11 mouse cellular contexts compared by ENCODE assay signal in the genomic region with DNA sequence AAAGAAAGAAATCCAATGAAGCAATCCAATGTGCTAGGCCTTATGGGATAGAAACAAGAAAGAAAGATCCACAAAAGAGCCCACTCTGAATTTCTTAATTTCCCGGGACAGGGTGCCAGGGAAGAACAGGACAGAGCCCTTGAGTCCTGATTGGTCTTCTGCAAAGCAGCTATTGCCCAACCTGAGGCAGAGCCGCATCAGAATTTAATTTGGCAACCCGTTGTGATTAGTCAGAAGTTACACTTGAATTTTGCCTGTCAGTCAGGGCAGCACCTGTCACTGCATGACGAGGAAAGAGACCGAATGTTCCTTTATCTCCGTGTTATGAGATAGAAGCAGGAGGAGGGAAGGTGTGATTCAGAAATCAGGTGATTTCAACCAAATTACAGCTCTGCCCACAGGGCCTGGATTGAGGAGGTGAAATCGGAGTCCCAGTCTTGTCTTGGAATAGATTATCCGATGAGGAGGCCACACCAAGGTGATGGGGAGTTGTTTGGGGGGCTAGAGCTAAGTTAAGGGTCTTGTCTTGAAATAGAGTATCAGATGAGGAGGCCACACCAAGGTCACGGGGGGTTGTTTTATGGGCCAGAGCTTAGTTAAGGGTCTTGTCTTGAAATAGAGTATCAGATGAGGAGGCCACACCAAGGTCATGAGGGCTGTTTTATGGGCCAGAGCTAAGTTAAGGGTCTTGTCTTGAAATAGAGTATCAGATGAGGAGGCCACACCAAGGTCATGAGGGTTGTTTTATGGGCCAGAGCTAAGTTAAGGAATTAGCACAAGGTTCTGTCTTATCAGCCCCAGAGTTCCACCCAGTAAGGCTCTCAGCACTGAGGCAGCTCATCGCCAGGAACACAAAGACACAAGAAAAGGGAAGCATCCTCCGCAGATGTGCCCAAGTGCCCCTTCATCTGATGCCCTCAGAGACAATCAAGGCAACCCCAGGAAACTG. TPM values are rescaled to one million over a fixed set of nuclear protein-coding genes. Genes with fewer than 3 reads are reported as not detected.
A peak's percentile ranks its signal among the peaks of the same experiment; 100 is the strongest.
DNase-seq lines count a peak whose midpoint lies in the region; ATAC-seq lines count a peak whose summit lies in the region.
"Had no signal": no experiment of that assay in that cellular context is flagged by ENCODE, and none has a peak within 500 bp of the region (broad histone marks: within the 10 kb centered on the region; RNA-seq: fewer than 3 reads in every experiment).

A gene (plus strand): TSS at position 271 of the 949 bp plus-strand sequence.

- no peak for ATAC-seq in heart, embryonic 12.5 days (ENCODE audit: insufficient number of reproducible peaks, low FRiP score)
- no peak for ATAC-seq in midbrain, embryonic 13.5 days
- no peak for ATAC-seq in heart, embryonic 16.5 days (replicated peaks; ENCODE audit: extremely low read depth, insufficient read depth, low FRiP score)
- ATAC-seq in stomach, embryonic 16.5 days (ENCODE audit: insufficient read depth, low FRiP score), result no peak

- H3K9me3 ChIP-seq in heart, embryonic 12.5 days (replicated peaks), result no peaks in the 10 kb centered on the region
- no peaks in the 10 kb centered on the region for H3K9me3 ChIP-seq in midbrain, embryonic 10.5 days (replicated peaks)
- H3K9me3 ChIP-seq in midbrain, embryonic 13.5 days, result no peaks in the 10 kb centered on the region
- no peaks in the 10 kb centered on the region for H3K9me3 ChIP-seq in heart, embryonic 16.5 days (replicated peaks; ENCODE audit: control insufficient read depth, low read length)
- no peaks in the 10 kb centered on the region for H3K9me3 ChIP-seq in stomach, embryonic 16.5 days (replicated peaks; ENCODE audit: control insufficient read depth, low read length)
- H3K9me3 ChIP-seq: liver, embryonic 13.5 days had no signal

- no peak within 1 kb of the TSS for H3K4me3 ChIP-seq in heart, embryonic 12.5 days
- H3K4me3 ChIP-seq in midbrain, embryonic 10.5 days, result no peak within 1 kb of the TSS
- H3K4me3 ChIP-seq in midbrain, embryonic 13.5 days (replicated peaks), result no peak within 1 kb of the TSS
- no peak within 1 kb of the TSS for H3K4me3 ChIP-seq in heart, embryonic 16.5 days (ENCODE audit: low read length)
- no peak within 1 kb of the TSS for H3K4me3 ChIP-seq in stomach, embryonic 16.5 days (replicated peaks; ENCODE audit: low read length)
- H3K4me3 ChIP-seq: liver, embryonic 13.5 days had no signal

- H3K9ac ChIP-seq in heart, embryonic 12.5 days, result no peak within 1 kb of the TSS
- H3K9ac ChIP-seq in midbrain, embryonic 13.5 days (replicated peaks), result no peak within 1 kb of the TSS
- no peak within 1 kb of the TSS for H3K9ac ChIP-seq in heart, embryonic 16.5 days (ENCODE audit: low read length)
- H3K9ac ChIP-seq in stomach, embryonic 16.5 days (ENCODE audit: low read length), result no peak within 1 kb of the TSS
- H3K9ac ChIP-seq: liver, embryonic 13.5 days had no signal

- WGBS in heart, embryonic 12.5 days, result 74% methylated on average over 11 of the region's 11 CpGs
- WGBS in midbrain, embryonic 10.5 days, result 88% methylated on average over 11 of the region's 11 CpGs
- WGBS in midbrain, embryonic 13.5 days, result 90% methylated on average over 11 of the region's 11 CpGs
- 71% methylated on average over 11 of the region's 11 CpGs for WGBS in heart, embryonic 16.5 days
- WGBS in stomach, embryonic 16.5 days, result 89% methylated on average over 11 of the region's 11 CpGs

- 0 out of 2 replicates have a peak, but pooled peaks cover 2% of the 10 kb centered on the region for H3K4me1 ChIP-seq in heart, embryonic 12.5 days (replicated peaks)
- 0 out of 2 replicates have a peak, but pooled peaks cover 4% of the 10 kb centered on the region for H3K4me1 ChIP-seq in midbrain, embryonic 10.5 days
- no peaks in the 10 kb centered on the region for H3K4me1 ChIP-seq in midbrain, embryonic 13.5 days (replicated peaks)
- no peaks in the 10 kb centered on the region for H3K4me1 ChIP-seq in heart, embryonic 16.5 days (ENCODE audit: control insufficient read depth, insufficient read depth, low read length)
- H3K4me1 ChIP-seq in stomach, embryonic 16.5 days (ENCODE audit: control insufficient read depth, insufficient read depth, low read length), result 0 out of 2 replicates have a peak, but pooled peaks cover 8% of the 10 kb centered on the region

- H3K27me3 ChIP-seq in heart, embryonic 12.5 days (replicated peaks), result no peaks in the 10 kb centered on the region
- H3K27me3 ChIP-seq in midbrain, embryonic 10.5 days (ENCODE audit: low read depth, poor library complexity, severe bottlenecking), result no peaks in the 10 kb centered on the region
- no peaks in the 10 kb centered on the region for H3K27me3 ChIP-seq in midbrain, embryonic 13.5 days
- H3K27me3 ChIP-seq in heart, embryonic 16.5 days (ENCODE audit: control insufficient read depth, insufficient read depth, low read length), result no peaks in the 10 kb centered on the region
- no peaks in the 10 kb centered on the region for H3K27me3 ChIP-seq in stomach, embryonic 16.5 days (ENCODE audit: control insufficient read depth, insufficient read depth, low read length)
- H3K27me3 ChIP-seq: liver, embryonic 13.5 days had no signal

- H3K36me3 ChIP-seq in heart, embryonic 12.5 days, result no peaks in the 10 kb centered on the region
- no peaks in the 10 kb centered on the region for H3K36me3 ChIP-seq in midbrain, embryonic 10.5 days
- H3K36me3 ChIP-seq in midbrain, embryonic 13.5 days, result no peaks in the 10 kb centered on the region
- H3K36me3 ChIP-seq in heart, embryonic 16.5 days (ENCODE audit: control insufficient read depth, insufficient read depth), result no peaks in the 10 kb centered on the region
- H3K36me3 ChIP-seq in stomach, embryonic 16.5 days (ENCODE audit: control insufficient read depth, insufficient read depth, low read length), result no peaks in the 10 kb centered on the region
- H3K36me3 ChIP-seq: liver, embryonic 13.5 days had no signal

- no peak within 1 kb of the TSS for H3K4me2 ChIP-seq in heart, embryonic 12.5 days
- no peak within 1 kb of the TSS for H3K4me2 ChIP-seq in midbrain, embryonic 13.5 days (replicated peaks)
- H3K4me2 ChIP-seq in heart, embryonic 16.5 days (ENCODE audit: low read depth, low read length), result no peak within 1 kb of the TSS
- no peak within 1 kb of the TSS for H3K4me2 ChIP-seq in stomach, embryonic 16.5 days (ENCODE audit: low read depth, low read length)
- H3K4me2 ChIP-seq: liver, embryonic 13.5 days had no signal

- H3K27ac ChIP-seq in heart, embryonic 12.5 days (ENCODE audit: poor library complexity, severe bottlenecking), result no peak within 1 kb of the TSS
- H3K27ac ChIP-seq in midbrain, embryonic 10.5 days (replicated peaks), result no peak within 1 kb of the TSS
- no peak within 1 kb of the TSS for H3K27ac ChIP-seq in midbrain, embryonic 13.5 days
- H3K27ac ChIP-seq in heart, embryonic 16.5 days (ENCODE audit: low read length), result no peak within 1 kb of the TSS
- no peak within 1 kb of the TSS for H3K27ac ChIP-seq in stomach, embryonic 16.5 days (ENCODE audit: low read length)
- H3K27ac ChIP-seq: liver, embryonic 13.5 days had no signal

- peak; percentile 72 for DNase-seq in heart, adult 11 months
- peak; percentile 2 for DNase-seq in midbrain, embryonic 10.5 days (ENCODE audit: low spot score)
- no peak for DNase-seq in cerebellum, postnatal 36 days
- DNase-seq in urinary bladder, postnatal 4 days (ENCODE audit: low spot score in 2 of 2), result no peak
- DNase-seq: embryo, embryonic 11 days; kidney, postnatal 4 days; liver, embryonic 13.5 days had no signal

RNA-seq across cellular contexts. Expression of the gene that starts here (rescaled TPM):
- 1.4 and 1.6 TPM in 2 replicates for polyA plus RNA-seq in heart, embryonic 12.5 days (2016; fragmentation: Nextera tagmentation; extraction: Ambion mirVana)
- 0.14 TPM in 1 of 2 replicates, not detected in the other for polyA plus RNA-seq in midbrain, embryonic 10.5 days (2016; fragmentation: Nextera tagmentation; extraction: Ambion mirVana)
- 0.81 and 0.97 TPM in 2 replicates for polyA plus RNA-seq in midbrain, embryonic 13.5 days (2015; fragmentation: Nextera tagmentation; extraction: Ambion mirVana)
- polyA plus RNA-seq in heart, embryonic 16.5 days (2015; fragmentation: Nextera tagmentation; extraction: Ambion mirVana), result 14.0 and 91.8 TPM in 2 replicates
- polyA plus RNA-seq in stomach, embryonic 16.5 days (2015; fragmentation: Nextera tagmentation; extraction: Ambion mirVana), result 63.3 and 92.5 TPM in 2 replicates

Comparison
In these comparisons a context has a peak if more than half of its experiments do, and no peak if none do; other contexts are left out.
1. Peak in DNase-seq in midbrain, embryonic 10.5 days; RNA of the gene not detected or under 1 TPM.